Mouse (Mus musculus) limb, embryonic 10.5 days (tissue): ENCODE data around the gene Icmt. TPM values are rescaled to one million over a fixed set of nuclear protein-coding genes. Genes with fewer than 3 reads are reported as not detected.

Source experiments
- DNase-seq: peaks from one replicate; pipeline ENCODE4 v3.0.0-alpha.2; 2017; ENCODE audit warnings: low spot score
- H3K27ac ChIP-seq: fragments of 300-500 bp; sonication (generic); 2 replicates; pipeline ENCODE4 v1.5.1; 2016; ENCODE audit warnings: mild to moderate bottlenecking
- H3K27me3 ChIP-seq: fragments of 300-500 bp; sonication (generic); 2 replicates; pipeline ENCODE4 v1.6.1; 2016; ENCODE audit warnings: low read depth, mild to moderate bottlenecking; ENCODE audit not compliant: poor library complexity, severe bottlenecking
- H3K36me3 ChIP-seq: fragments of 300-500 bp; sonication (generic); 2 replicates; pipeline ENCODE4 v1.6.1; 2016; ENCODE audit warnings: mild to moderate bottlenecking, moderate library complexity
- H3K4me1 ChIP-seq: fragments of 300-500 bp; sonication (generic); 2 replicates; pipeline ENCODE4 v1.6.1; 2016
- H3K4me3 ChIP-seq: fragments of 300-500 bp; sonication (generic); 2 replicates; pipeline ENCODE4 v1.5.1; 2016; ENCODE audit warnings: mild to moderate bottlenecking, moderate library complexity
- H3K9me3 ChIP-seq: fragments of 300-500 bp; sonication (generic); replicated peaks from 2 replicates; pipeline ENCODE4 v1.6.1; 2016; ENCODE audit warnings: mild to moderate bottlenecking
- WGBS: fragments of 180-500 bp; shearing (Covaris S2); methylation state at CpG from one replicate; pipeline ENCODE4 v1.1.7; 2016; 5-methylcytosine and 5-hydroxymethylcytosine counted together
- polyA plus RNA-seq: library from polyadenylated mRNA; unstranded; fragments of >200 nt; fragmentation: Nextera tagmentation; extraction: Ambion mirVana; gene quantifications from 2 replicates; pipeline ENCODE4 v1.2.1, GENCODE M21; 2016

Gene Icmt
- polyA plus RNA-seq, 1 experiment from 2014 or later = 33.9 TPM

- DNase-seq = no peak
- no peak overlapping the region for H3K4me3 ChIP-seq
- H3K27me3 ChIP-seq = peaks cover 84% of the 10 kb centered on the region
- no peak overlapping the region for H3K27ac ChIP-seq
- H3K36me3 ChIP-seq = no peaks in the 10 kb centered on the region
- H3K9me3 ChIP-seq = no peaks in the 10 kb centered on the region
- WGBS = 30% methylated on average over 12 of the region's 12 CpGs
- H3K4me1 ChIP-seq = peaks cover 50% of the 10 kb centered on the region
Measured at GRCm38 (mm10) chr4:152292102-152292765, 4.8 kb upstream of the Icmt start.

DNA sequence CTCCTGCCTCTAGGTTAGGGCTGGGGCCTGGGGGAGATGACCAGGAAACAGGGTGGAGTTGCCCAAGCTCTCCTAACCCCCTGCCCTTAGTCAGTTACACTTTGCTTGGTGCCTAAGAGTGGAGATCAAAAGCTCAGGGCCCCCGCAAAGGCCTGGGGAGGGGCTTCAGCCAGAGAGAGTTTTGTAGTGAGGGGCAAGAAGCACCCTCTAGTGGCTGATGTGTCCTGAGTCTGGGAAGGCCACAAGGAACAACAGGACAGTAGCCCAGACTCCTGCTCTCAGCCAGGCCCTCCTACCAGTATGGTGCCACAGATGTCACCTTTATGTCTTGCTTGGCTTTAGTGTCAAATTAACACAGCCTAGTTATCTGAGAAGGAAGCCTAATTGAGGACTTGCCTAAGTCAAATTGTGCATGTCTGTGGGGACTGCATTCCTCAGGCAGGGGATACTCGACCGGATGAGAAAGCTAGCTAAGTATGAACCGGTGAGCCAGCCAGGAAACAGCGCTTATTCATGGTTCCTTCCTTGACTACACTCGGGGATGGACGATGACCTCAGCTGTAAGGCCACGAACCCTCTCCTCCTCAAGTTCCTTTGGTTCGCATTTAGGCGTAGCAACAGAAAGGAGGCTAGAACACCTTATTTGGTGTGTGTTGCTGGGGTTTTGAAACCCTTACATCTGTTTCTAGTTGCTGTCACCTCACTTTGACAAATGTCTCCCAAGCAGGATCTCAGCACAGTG, 2.7 kb upstream of the Icmt start:
- Histone ChIP-seq H3K27ac (no peak overlapping the region), H3K4me3 (no peak overlapping the region), H3K4me1 (peaks cover 68% of the 10 kb centered on the region), H3K27me3 (peaks cover 67% of the 10 kb centered on the region), H3K9me3 (no peaks in the 10 kb centered on the region), H3K36me3 (peaks cover under 1% of the 10 kb centered on the region; the same call in 1 of the 2 replicates)
- DNase-seq = no peak
- WGBS = 40% methylated on average over 10 of the region's 10 CpGs

GRCm38 (mm10) chr4:152295916-152296315, 1.1 kb upstream of the Icmt start:
- Histone ChIP-seq H3K4me1 (peaks cover 56% of the 10 kb centered on the region), H3K4me3 (peak overlapping the region; percentile 100; the same call in 1 of the 2 replicates), H3K36me3 (peaks cover 16% of the 10 kb centered on the region), H3K27ac (no peak overlapping the region), H3K9me3 (no peaks in the 10 kb centered on the region), H3K27me3 (peaks cover 51% of the 10 kb centered on the region)
- WGBS = 55% methylated on average over 4 of the region's 4 CpGs
- no peak for DNase-seq

GRCm38 (mm10) chr4:152296371-152296770, 656 bp upstream of the Icmt start:
- H3K4me1 ChIP-seq = peaks cover 54% of the 10 kb centered on the region
- H3K9me3 ChIP-seq = no peaks in the 10 kb centered on the region
- no peak for DNase-seq
- peaks cover 46% of the 10 kb centered on the region for H3K27me3 ChIP-seq
- WGBS = 22% methylated on average over 8 of the region's 8 CpGs
- H3K36me3 ChIP-seq = peaks cover 20% of the 10 kb centered on the region
- H3K27ac ChIP-seq = peak overlapping the region; percentile 93; the same call in 1 of the 2 replicates
- peak overlapping the region; percentile 100 for H3K4me3 ChIP-seq

GRCm38 (mm10) chr4:152298836-152299235, 1.8 kb downstream of the Icmt start:
- Histone ChIP-seq H3K9me3 (no peaks in the 10 kb centered on the region), H3K36me3 (peaks cover 45% of the 10 kb centered on the region), H3K4me3 (no peak overlapping the region), H3K4me1 (peaks cover 42% of the 10 kb centered on the region), H3K27ac (no peak overlapping the region), H3K27me3 (peaks cover 22% of the 10 kb centered on the region)
- WGBS = 84% methylated on average over 14 of the region's 14 CpGs
- DNase-seq = no peak

GRCm38 (mm10) chr4:152300375-152300774, 3.3 kb downstream of the Icmt start:
- peaks cover 60% of the 10 kb centered on the region for H3K36me3 ChIP-seq
- DNase-seq = no peak
- 96% methylated on average over 8 of the region's 8 CpGs for WGBS

DNA sequence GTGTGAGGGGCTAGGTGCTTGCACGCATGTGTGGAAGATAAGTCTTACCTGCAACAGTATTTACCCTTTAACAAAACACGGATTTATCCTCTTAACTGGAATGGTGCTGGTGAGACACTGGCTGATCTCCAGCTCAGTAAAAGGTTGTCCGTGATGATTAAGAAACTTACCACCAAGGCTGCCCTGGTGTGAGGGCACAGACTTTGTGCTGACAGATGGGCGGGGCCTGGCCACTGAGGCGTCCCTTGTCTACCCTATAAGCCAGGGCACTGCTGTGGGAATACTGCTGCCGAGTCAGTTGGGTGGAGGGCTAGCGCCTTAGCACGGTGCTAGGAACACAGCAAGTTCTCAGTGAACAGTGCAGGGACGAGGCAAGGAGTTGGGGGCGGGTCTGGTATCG, 5.0 kb downstream of the Icmt start:
- no peaks in the 10 kb centered on the region for H3K9me3 ChIP-seq
- no peaks in the 10 kb centered on the region for H3K27me3 ChIP-seq
- WGBS = 84% methylated on average over 11 of the region's 11 CpGs
- peaks cover 62% of the 10 kb centered on the region for H3K36me3 ChIP-seq
- H3K4me3 ChIP-seq = no peak overlapping the region
- H3K27ac ChIP-seq = no peak overlapping the region
- no peak for DNase-seq
- peaks cover 20% of the 10 kb centered on the region for H3K4me1 ChIP-seq

More at GRCm38 (mm10) chr4:152300375-152300774, 3.3 kb downstream of the Icmt start:
- Histone ChIP-seq H3K27me3 (peaks cover 7% of the 10 kb centered on the region), H3K9me3 (no peaks in the 10 kb centered on the region), H3K27ac (no peak overlapping the region), H3K4me3 (no peak overlapping the region), H3K4me1 (peaks cover 33% of the 10 kb centered on the region)

DNA sequence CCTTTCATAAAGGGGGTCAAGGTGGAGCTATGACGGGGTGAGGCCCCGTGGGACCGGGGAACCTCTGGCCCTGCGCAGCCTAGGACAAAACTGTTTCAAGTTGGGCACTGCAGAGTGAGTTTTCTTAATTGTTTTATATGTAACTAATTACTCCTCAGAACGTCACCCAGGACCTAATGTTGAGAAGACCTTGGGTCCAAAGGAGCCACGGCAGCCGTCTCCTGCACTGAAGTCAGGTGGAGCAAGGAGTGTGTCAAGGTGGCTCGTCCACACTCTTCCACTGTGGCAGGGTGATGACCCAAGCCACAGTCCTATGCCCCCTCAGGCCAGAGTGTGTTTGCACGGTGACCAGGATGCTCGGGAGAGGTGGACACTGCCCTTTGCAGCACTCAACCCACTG, 6.1 kb downstream of the Icmt start:
- DNase-seq = no peak
- H3K27ac ChIP-seq = no peak overlapping the region
- H3K27me3 ChIP-seq = no peaks in the 10 kb centered on the region
- peaks cover 62% of the 10 kb centered on the region for H3K36me3 ChIP-seq
- H3K4me3 ChIP-seq = no peak overlapping the region
- no peaks in the 10 kb centered on the region for H3K9me3 ChIP-seq
- WGBS = 93% methylated on average over 10 of the region's 10 CpGs
- peaks cover 9% of the 10 kb centered on the region for H3K4me1 ChIP-seq

- H3K27me3 ChIP-seq = peaks cover 11% of the 10 kb centered on the region; the same call in 1 of the 2 replicates
- H3K4me1 ChIP-seq = no peaks in the 10 kb centered on the region
- 91% methylated on average over 6 of the region's 6 CpGs for WGBS
- no peaks in the 10 kb centered on the region for H3K9me3 ChIP-seq
- DNase-seq = no peak
- H3K4me3 ChIP-seq = no peak overlapping the region
- no peak overlapping the region for H3K27ac ChIP-seq
- peaks cover 64% of the 10 kb centered on the region for H3K36me3 ChIP-seq
Measured at GRCm38 (mm10) chr4:152304685-152305084, 7.7 kb downstream of the Icmt start.

DNA sequence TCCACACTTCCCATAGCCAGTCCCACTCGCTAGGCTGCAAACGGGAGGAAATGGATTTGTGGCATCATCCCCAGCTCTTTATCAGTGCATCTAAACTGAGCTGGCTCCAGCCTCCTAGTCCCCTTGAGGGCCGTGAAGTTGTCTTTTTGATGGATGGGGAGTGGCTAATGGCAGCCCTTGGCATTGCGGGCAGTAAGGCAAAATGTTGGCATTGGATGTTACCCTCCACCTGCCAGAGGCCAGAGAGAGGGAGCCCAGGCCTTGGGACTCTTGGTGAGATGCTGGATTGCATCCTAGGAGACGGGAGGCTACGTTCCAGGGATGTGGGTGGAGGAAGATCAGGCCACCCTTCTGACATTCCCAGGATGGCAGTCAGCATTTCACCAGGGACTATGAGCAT, 9.0 kb downstream of the Icmt start:
- H3K27me3 ChIP-seq = peaks cover 24% of the 10 kb centered on the region
- 84% methylated on average over 6 of the region's 6 CpGs for WGBS
- no peaks in the 10 kb centered on the region for H3K4me1 ChIP-seq
- peaks cover 51% of the 10 kb centered on the region for H3K36me3 ChIP-seq
- DNase-seq = no peak
- H3K27ac ChIP-seq = no peak overlapping the region
- no peaks in the 10 kb centered on the region for H3K9me3 ChIP-seq
- no peak overlapping the region for H3K4me3 ChIP-seq

DNA sequence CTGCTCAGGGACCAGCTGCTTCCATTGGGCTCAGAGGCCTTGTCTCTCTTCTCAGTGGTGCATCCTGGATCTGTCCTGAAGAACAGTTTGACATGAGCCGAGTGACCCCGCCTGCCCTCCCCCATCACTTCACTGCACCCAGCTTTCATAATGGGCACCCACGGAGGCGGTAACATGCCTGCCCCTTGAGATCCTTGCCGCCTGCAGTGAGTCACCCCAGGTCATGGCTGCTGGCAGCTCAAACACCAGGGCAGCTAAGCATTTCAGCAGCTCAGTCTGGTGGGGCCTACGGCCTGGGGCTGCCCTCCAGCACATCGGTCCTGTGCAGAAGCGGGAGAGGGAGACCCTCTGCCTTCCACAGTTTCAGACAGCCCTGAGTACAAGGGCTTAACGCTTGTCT, 10.5 kb downstream of the Icmt start:
- no peak overlapping the region for H3K27ac ChIP-seq
- H3K4me1 ChIP-seq = peaks cover 7% of the 10 kb centered on the region
- H3K36me3 ChIP-seq = peaks cover 36% of the 10 kb centered on the region
- 82% methylated on average over 9 of the region's 9 CpGs for WGBS
- DNase-seq = no peak
- H3K4me3 ChIP-seq = no peak overlapping the region
- H3K27me3 ChIP-seq = peaks cover 39% of the 10 kb centered on the region
- H3K9me3 ChIP-seq = no peaks in the 10 kb centered on the region

DNA sequence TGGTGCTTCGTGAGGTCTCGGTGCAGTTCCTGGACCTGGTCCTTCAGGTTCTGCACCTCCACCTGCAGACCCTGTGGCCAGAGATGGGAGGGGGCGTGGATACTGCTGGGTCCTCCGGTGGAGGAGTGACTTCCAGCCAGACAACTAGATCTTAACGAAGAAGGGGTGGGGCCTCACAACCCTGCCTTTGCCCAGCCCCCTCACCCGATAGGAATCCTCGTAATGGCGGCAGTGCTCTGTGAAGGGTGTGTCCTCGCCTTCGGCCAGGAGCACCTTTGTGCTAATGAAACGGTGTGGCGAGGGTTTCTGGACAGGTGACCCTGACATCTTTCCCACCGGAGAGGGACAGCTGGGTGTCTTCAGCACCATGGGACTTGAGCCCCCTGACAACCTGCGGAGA, 15.2 kb downstream of the Icmt start:
- WGBS = 2% methylated on average over 14 of the region's 14 CpGs
- no peaks in the 10 kb centered on the region for H3K9me3 ChIP-seq
- H3K36me3 ChIP-seq = peaks cover 6% of the 10 kb centered on the region; the same call in 1 of the 2 replicates
- H3K27ac ChIP-seq = no peak overlapping the region
- DNase-seq = no peak
- peak overlapping the region; percentile 43 for H3K4me3 ChIP-seq
- peaks cover 86% of the 10 kb centered on the region for H3K27me3 ChIP-seq
- peaks cover 38% of the 10 kb centered on the region for H3K4me1 ChIP-seq

- peak; percentile 68 for DNase-seq
- under 1% methylated on average over 29 of the region's 29 CpGs for WGBS
Measured at GRCm38 (mm10) chr4:152313211-152313632, 16.2 kb downstream of the Icmt start.

More at GRCm38 (mm10) chr4:152313211-152313632, 16.2 kb downstream of the Icmt start:
- no peaks in the 10 kb centered on the region for H3K9me3 ChIP-seq
- peaks cover 6% of the 10 kb centered on the region; the same call in 1 of the 2 replicates for H3K36me3 ChIP-seq
- peaks cover 96% of the 10 kb centered on the region for H3K27me3 ChIP-seq
- H3K27ac ChIP-seq = no peak overlapping the region
- peak overlapping the region; percentile 43 for H3K4me3 ChIP-seq
- H3K4me1 ChIP-seq = peaks cover 41% of the 10 kb centered on the region
